Mouse (Mus musculus) CH12.LX (cell line): ENCODE data around the gene Pdzd2. TPM values are rescaled to one million over a fixed set of nuclear protein-coding genes. Genes with fewer than 3 reads are reported as not detected.

Experiments used
- DNase-seq: peaks from one replicate; pipeline ENCODE4 v3.0.0-alpha.2; 2013; ENCODE audit errors: extremely low read depth
- H3K27ac ChIP-seq: 2 replicates; pipeline ENCODE4 v1.5.1; 2012; ENCODE audit warnings: low read depth, mild to moderate bottlenecking, control low read depth, moderate library complexity; ENCODE audit not compliant: insufficient read depth
- H3K27me3 ChIP-seq: replicated peaks from 2 replicates; pipeline ENCODE3; 2012; ENCODE audit warnings: inconsistent platforms
- H3K36me3 ChIP-seq, 2 experiments: replicated peaks in 1 of 2; 2 replicates each; pipeline versions ENCODE3 to v1.6.1; 2012; ENCODE audit warnings: inconsistent platforms in 1 of 2, low read length in 1 of 2, mild to moderate bottlenecking in 1 of 2, mixed read lengths in 1 of 2, moderate library complexity in 1 of 2; ENCODE audit not compliant: control insufficient read depth in 1 of 2, insufficient read depth in 1 of 2
- H3K4me1 ChIP-seq, 2 experiments: 2 replicates each; pipeline ENCODE4 v1.6.1; 2012; ENCODE audit warnings: inconsistent platforms in 1 of 2, moderate library complexity in 1 of 2; ENCODE audit not compliant: insufficient read depth in 2 of 2, control insufficient read depth in 1 of 2
- H3K4me2 ChIP-seq: 2 replicates; pipeline ENCODE4 v1.6.1; 2012; ENCODE audit warnings: low read depth, mild to moderate bottlenecking, control low read depth; ENCODE audit not compliant: poor library complexity, insufficient read depth, severe bottlenecking
- H3K4me3 ChIP-seq, 3 experiments: fragments of 150-350 bp in 1 of 3; sonication (generic) in 1 of 3; replicated peaks in 1 of 3; 2 replicates each; pipeline versions ENCODE3 to v1.5.1; 2011 to 2012; ENCODE audit warnings: low read depth in 2 of 3, low read length in 2 of 3, mild to moderate bottlenecking in 2 of 3, moderate library complexity in 2 of 3, control low read depth in 1 of 3, improper control_type of control experiment in 1 of 3, inconsistent platforms in 1 of 3, mixed read lengths in 1 of 3; ENCODE audit not compliant: poor library complexity in 1 of 3
- H3K79me2 ChIP-seq: replicated peaks from 2 replicates; pipeline ENCODE4 v1.6.1; 2012; ENCODE audit warnings: mild to moderate bottlenecking, moderate library complexity; ENCODE audit not compliant: control insufficient read depth, poor library complexity, insufficient read depth, severe bottlenecking; ENCODE audit errors: extremely low read depth
- H3K9ac ChIP-seq: 2 replicates; pipeline ENCODE4 v1.6.1; 2012; ENCODE audit warnings: low read depth, mild to moderate bottlenecking, control low read depth, moderate library complexity; ENCODE audit not compliant: insufficient read depth
- H3K9me3 ChIP-seq: replicated peaks from 2 replicates; pipeline ENCODE3; 2012; ENCODE audit warnings: low read length, inconsistent platforms, mixed read lengths
- CHD1 ChIP-seq: IDR thresholded peaks from 2 replicates; pipeline ENCODE4 v1.6.1; 2012; ENCODE audit warnings: low read depth, low read length, improper control_type of control experiment, inconsistent platforms
- CHD2 ChIP-seq: IDR thresholded peaks from 2 replicates; pipeline ENCODE4 v1.6.1; 2011; ENCODE audit warnings: low read length, improper control_type of control experiment
- GABPA ChIP-seq: IDR thresholded peaks from 2 replicates; pipeline ENCODE4 v1.6.1; 2012; ENCODE audit warnings: low read depth, low read length, improper control_type of control experiment, inconsistent platforms; ENCODE audit not compliant: insufficient replicate concordance
- JUND ChIP-seq: conservative IDR thresholded peaks from 2 replicates; pipeline ENCODE4 v1.6.1; 2011; ENCODE audit warnings: low read depth, low read length, improper control_type of control experiment
- MAFK ChIP-seq: IDR thresholded peaks from 2 replicates; pipeline ENCODE4 v1.6.1; 2011; ENCODE audit warnings: low read length, improper control_type of control experiment; ENCODE audit not compliant: insufficient replicate concordance
- MAX ChIP-seq: IDR thresholded peaks from 2 replicates; pipeline ENCODE4 v1.6.1; 2011; ENCODE audit warnings: low read length, improper control_type of control experiment
- MAZ ChIP-seq: IDR thresholded peaks from 2 replicates; pipeline ENCODE4 v1.6.1; 2012; ENCODE audit warnings: low read depth, mild to moderate bottlenecking, inconsistent platforms, low read length, improper control_type of control experiment, moderate library complexity
- MEF2A ChIP-seq: IDR thresholded peaks from 2 replicates; pipeline ENCODE4 v1.6.1; 2014; ENCODE audit warnings: low read depth, mild to moderate bottlenecking, inconsistent platforms, low read length, improper control_type of control experiment, borderline replicate concordance
- NELFE ChIP-seq: IDR thresholded peaks from 2 replicates; pipeline ENCODE4 v1.6.1; 2011; ENCODE audit warnings: low read depth, low read length, improper control_type of control experiment
- PAX5 ChIP-seq: IDR thresholded peaks from 2 replicates; pipeline ENCODE4 v1.6.1; 2012; ENCODE audit warnings: low read length, inconsistent platforms, mixed read lengths
- TBP ChIP-seq: conservative IDR thresholded peaks from 2 replicates; pipeline ENCODE4 v1.6.1; 2011; ENCODE audit warnings: low read depth, low read length, improper control_type of control experiment
- TCF12 ChIP-seq: IDR thresholded peaks from 2 replicates; pipeline ENCODE4 v1.6.1; 2014; ENCODE audit warnings: low read depth, mild to moderate bottlenecking, inconsistent platforms, low read length, improper control_type of control experiment
- UBTF ChIP-seq: IDR thresholded peaks from 2 replicates; pipeline ENCODE4 v1.6.1; 2012; ENCODE audit warnings: low read depth, mild to moderate bottlenecking, inconsistent platforms, low read length, improper control_type of control experiment, moderate library complexity
- USF2 ChIP-seq: conservative IDR thresholded peaks from 2 replicates; pipeline ENCODE4 v1.6.1; 2011; ENCODE audit warnings: low read depth, low read length, improper control_type of control experiment
- ZC3H11A ChIP-seq: IDR thresholded peaks from 2 replicates; pipeline ENCODE4 v1.6.1; 2012; ENCODE audit warnings: low read depth, mild to moderate bottlenecking, inconsistent platforms, low read length, improper control_type of control experiment
- ZKSCAN1 ChIP-seq: IDR thresholded peaks from 2 replicates; pipeline ENCODE4 v1.6.1; 2012; ENCODE audit warnings: low read depth, inconsistent platforms, low read length, improper control_type of control experiment, borderline replicate concordance
- ZMIZ1 ChIP-seq: IDR thresholded peaks from 2 replicates; pipeline ENCODE4 v1.6.1; 2012; ENCODE audit warnings: low read depth, mild to moderate bottlenecking, inconsistent platforms, low read length, improper control_type of control experiment
- dilution Hi-C: fragments of 300-500 bp; cut with MboI; formaldehyde crosslinking; loops from 2 replicates; pipeline ENCODE4 v1.14.3; 2020; ENCODE audit warnings: low sequenced_read_pairs; ENCODE audit not compliant: extremely low pct_unique_long_range_greater_than_20kb, extremely low pct_ligation_motif_present
- in situ Hi-C: fragments of 300-500 bp; cut with MboI; formaldehyde crosslinking; loops from 3 replicates; pipeline ENCODE4 v1.14.3; 2019; ENCODE audit warnings: low sequenced_read_pairs, low pct_ligation_motif_present, low pct_unique_long_range_greater_than_20kb, mixed read lengths
- polyA plus RNA-seq: library from polyadenylated mRNA; unstranded; fragments of >175 nt; gene quantifications from 2 replicates; pipeline ENCODE4 v1.2.1, GENCODE M21; 2012; ENCODE audit warnings: low read depth; ENCODE audit not compliant: insufficient read length
- total RNA-seq, 2 experiments: library from RNA; depleted of rRNA; stranded (reverse); fragments of 300-350 nt in 1 of 2; fragments of >200 nt in 1 of 2; gene quantifications; 2 replicates each; pipeline ENCODE4 v1.2.3; 2012 to 2014

Pdzd2 gene
- total and polyA plus RNA-seq, 3 experiments = 0.04 to 0.24 (median 0.17) TPM

DNA sequence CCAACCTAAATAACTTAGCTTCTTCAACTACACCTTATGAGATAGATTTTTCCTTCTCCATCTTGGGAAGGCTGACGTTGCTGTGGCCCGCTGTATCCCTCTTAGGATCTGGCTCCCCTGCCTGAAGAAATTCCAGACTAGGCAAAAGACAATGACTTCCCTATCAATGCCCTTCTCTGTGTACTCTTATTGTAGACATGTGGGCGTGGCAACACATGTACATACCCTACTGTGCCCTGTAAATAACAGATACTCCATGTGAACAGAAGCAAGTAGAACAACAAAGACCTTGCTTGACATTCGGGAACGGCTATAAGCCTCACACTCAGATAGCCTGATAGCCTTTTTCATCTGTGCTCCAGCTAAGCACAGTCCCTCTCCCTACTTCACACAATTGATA, 295.2 kb downstream of the Pdzd2 start:
- H3K4me2 ChIP-seq = no peak overlapping the region
- H3K9me3 ChIP-seq = no peaks in the 10 kb centered on the region
- no peak overlapping the region for H3K9ac ChIP-seq
- no peaks in the 10 kb centered on the region for H3K79me2 ChIP-seq
- H3K36me3 ChIP-seq = no peaks in the 10 kb centered on the region
- in situ Hi-C loops = no loop called here
- no peak overlapping the region for H3K4me3 ChIP-seq
- dilution Hi-C loops = no loop called here
- peaks cover 8 to 20% of the 10 kb centered on the region in 2 experiments for H3K4me1 ChIP-seq
- TF ChIP-seq CHD1 (no peak), USF2 (no peak), TCF12 (no peak), UBTF (no peak), ZKSCAN1 (no peak), GABPA (no peak), NELFE (no peak), MAZ (no peak), MAX (no peak), MEF2A (no peak)
- TF ChIP-seq, all 38 proteins: peak for 0
- no peak for DNase-seq
- H3K27ac ChIP-seq = no peak overlapping the region
- no peaks in the 10 kb centered on the region for H3K27me3 ChIP-seq

DNA sequence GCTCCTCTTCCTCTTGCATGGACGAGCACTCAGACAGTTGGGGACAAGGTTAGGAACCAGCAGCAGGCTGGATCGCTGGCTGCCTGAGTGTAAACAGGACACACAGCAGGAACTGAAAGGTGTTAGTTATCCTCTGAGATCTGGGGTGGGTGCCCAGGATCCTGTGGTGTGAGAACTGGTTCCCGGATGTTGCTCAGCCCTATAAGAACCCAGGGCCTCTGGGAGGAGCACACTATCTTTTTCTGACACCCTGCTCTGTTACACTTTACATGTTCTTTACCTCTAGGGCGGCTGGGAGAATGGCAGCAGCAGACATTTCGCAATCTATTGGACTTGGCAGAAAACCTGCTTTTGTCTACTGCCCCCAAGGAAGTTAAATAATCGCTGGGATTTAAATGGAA, 300.4 kb downstream of the Pdzd2 start:
- TF ChIP-seq TBP (no peak), ZC3H11A (no peak), ZMIZ1 (no peak), USF2 (no peak), MAX (no peak), MAFK (no peak), MAZ (no peak), JUND (no peak), PAX5 (no peak), CHD2 (no peak)
- H3K36me3 ChIP-seq = no peaks in the 10 kb centered on the region
- no peak overlapping the region for H3K27ac ChIP-seq

More for the DNA sequence above, 300.4 kb downstream of the Pdzd2 start:
- in situ Hi-C loops (no loop called here), dilution Hi-C loops (no loop called here)
- no peaks in the 10 kb centered on the region for H3K9me3 ChIP-seq
- H3K4me3 ChIP-seq = no peak overlapping the region
- no peak for DNase-seq
- no peaks in the 10 kb centered on the region for H3K27me3 ChIP-seq
- H3K4me2 ChIP-seq = no peak overlapping the region
- H3K9ac ChIP-seq = no peak overlapping the region
- H3K79me2 ChIP-seq = no peaks in the 10 kb centered on the region
- peaks cover 12 to 20% of the 10 kb centered on the region in 2 experiments for H3K4me1 ChIP-seq
